Mouse (Mus musculus) liver (tissue): ENCODE data around the gene Runx1.

ENCODE experiments used
- DNase-seq: peaks from one replicate; pipeline ENCODE4 v3.0.0-alpha.2; 2020; ENCODE audit warnings: mixed read lengths

The Runx1 gene

GRCm38 (mm10) chr16:92825908-92826650 lies at the start of gene Runx1:
Gene Runx1, minus strand, starts transcription at chr16:92826149.
- peak; percentile 81 for DNase-seq

- DNase-seq: no peak
Observed at GRCm38 (mm10) chr16:92874015-92874414, 48.1 kb upstream of the Runx1 start.

GRCm38 (mm10) chr16:92871728-92872127 lies 45.8 kb upstream of the Runx1 start:
- DNase-seq: peak; percentile 15

GRCm38 (mm10) chr16:92868550-92868949 lies 42.6 kb upstream of the Runx1 start:
- DNase-seq: no peak

GRCm38 (mm10) chr16:92867261-92867935 lies 41.4 kb upstream of the Runx1 start:
- no peak for DNase-seq

- no peak for DNase-seq
Observed at GRCm38 (mm10) chr16:92865314-92865713, 39.4 kb upstream of the Runx1 start.

- no peak for DNase-seq
Observed at GRCm38 (mm10) chr16:92864191-92864590, 38.2 kb upstream of the Runx1 start.

GRCm38 (mm10) chr16:92863179-92863578 lies 37.2 kb upstream of the Runx1 start:
- DNase-seq: no peak

GRCm38 (mm10) chr16:92862430-92862829 lies 36.5 kb upstream of the Runx1 start:
- no peak for DNase-seq

- DNase-seq: no peak
Observed at GRCm38 (mm10) chr16:92861571-92861970, 35.6 kb upstream of the Runx1 start.

- DNase-seq: no peak
Observed at GRCm38 (mm10) chr16:92860649-92861048, 34.7 kb upstream of the Runx1 start.

- no peak for DNase-seq
Observed at GRCm38 (mm10) chr16:92856779-92857178, 30.8 kb upstream of the Runx1 start.

GRCm38 (mm10) chr16:92852276-92852675 lies 26.3 kb upstream of the Runx1 start:
- no peak for DNase-seq

GRCm38 (mm10) chr16:92850416-92850815 lies 24.5 kb upstream of the Runx1 start:
- DNase-seq: no peak

- no peak for DNase-seq
Observed at GRCm38 (mm10) chr16:92847762-92848300, 21.9 kb upstream of the Runx1 start.

GRCm38 (mm10) chr16:92845244-92846225 lies 19.6 kb upstream of the Runx1 start:
- peak; percentile 12 for DNase-seq

GRCm38 (mm10) chr16:92838709-92839108 lies 12.8 kb upstream of the Runx1 start:
- no peak for DNase-seq

- DNase-seq: no peak
Observed at GRCm38 (mm10) chr16:92831341-92831740, 5.4 kb upstream of the Runx1 start.

GRCm38 (mm10) chr16:92830479-92830878 lies 4.5 kb upstream of the Runx1 start:
- DNase-seq: no peak

- DNase-seq: no peak
Observed at GRCm38 (mm10) chr16:92828308-92828862, 2.4 kb upstream of the Runx1 start.

GRCm38 (mm10) chr16:92827663-92828307 lies 1.8 kb upstream of the Runx1 start:
- DNase-seq: peak; percentile 50

- DNase-seq: no peak
Observed at GRCm38 (mm10) chr16:92826683-92827082, 734 bp upstream of the Runx1 start.
